Mouse (Mus musculus): ENCODE data around the gene Sft2d1.

DNA sequence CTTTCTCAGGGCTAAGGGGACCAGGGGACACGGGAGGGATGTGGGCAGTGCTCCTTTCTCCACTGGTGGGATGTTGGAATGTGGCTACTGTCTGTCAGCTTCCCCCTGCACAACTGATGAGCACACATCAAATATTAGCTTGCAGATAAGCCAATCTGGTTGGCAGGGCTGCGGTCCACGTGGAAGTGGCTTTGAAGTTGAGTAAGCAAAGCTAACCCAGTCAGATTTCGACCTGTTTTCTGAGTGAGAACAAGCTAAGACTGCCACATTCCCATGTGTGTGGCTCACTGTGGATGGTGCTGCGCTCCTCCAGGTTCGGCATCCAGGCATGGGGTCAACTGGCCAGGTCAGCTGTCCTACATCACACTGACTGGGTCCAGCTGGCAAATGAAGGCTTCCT is 38.0 kb upstream of the Sft2d1 start:
- no peak for TF ChIP-seq CTCF (IDR thresholded peaks at IDR 0.05; ENCODE audit: control insufficient read depth, insufficient read depth, low read length)
- no peak for TF ChIP-seq POLR2A (IDR thresholded peaks at IDR 0.05; ENCODE audit: borderline replicate concordance, control insufficient read depth, low read depth, low read length)

Data from bone marrow, adult 2 months (tissue).